Mouse (Mus musculus) stomach, embryonic 16.5 days (tissue): ENCODE data around the gene Bik. TPM values are rescaled to one million over a fixed set of nuclear protein-coding genes. Genes with fewer than 3 reads are reported as not detected.

Source experiments
- ATAC-seq: fragments of 200-750 bp; cut with Nextera tagmentation; 2 replicates; pipeline ENCODE4 v1.8.0; 2017; ENCODE audit warnings: moderate number of reproducible peaks, moderate TSS enrichment; ENCODE audit not compliant: insufficient read depth, low FRiP score
- H3K27ac ChIP-seq: fragments of 300-500 bp; sonication (generic); 2 replicates; pipeline ENCODE4 v1.5.1; 2014; ENCODE audit warnings: low read length
- H3K27me3 ChIP-seq: fragments of 300-500 bp; sonication (generic); 2 replicates; pipeline ENCODE4 v1.6.1; 2014; ENCODE audit warnings: low read length, control low read depth, mixed read lengths; ENCODE audit not compliant: control insufficient read depth, insufficient read depth
- H3K36me3 ChIP-seq: fragments of 300-500 bp; sonication (generic); 2 replicates; pipeline ENCODE4 v1.6.1; 2014; ENCODE audit warnings: low read length; ENCODE audit not compliant: control insufficient read depth, insufficient read depth
- H3K4me1 ChIP-seq: fragments of 300-500 bp; sonication (generic); 2 replicates; pipeline ENCODE4 v1.6.1; 2014; ENCODE audit warnings: low read length, control low read depth, mixed read lengths; ENCODE audit not compliant: control insufficient read depth, insufficient read depth
- H3K4me2 ChIP-seq: fragments of 300-500 bp; sonication (generic); 2 replicates; pipeline ENCODE4 v1.6.1; 2014; ENCODE audit warnings: low read depth, low read length, mixed read lengths
- H3K4me3 ChIP-seq: fragments of 300-500 bp; sonication (generic); replicated peaks from 2 replicates; pipeline ENCODE4 v1.5.1; 2014; ENCODE audit warnings: mild to moderate bottlenecking, low read length
- H3K9ac ChIP-seq: fragments of 300-500 bp; sonication (generic); 2 replicates; pipeline ENCODE4 v1.6.1; 2014; ENCODE audit warnings: low read length
- H3K9me3 ChIP-seq: fragments of 300-500 bp; sonication (generic); replicated peaks from 2 replicates; pipeline ENCODE4 v1.6.1; 2016; ENCODE audit warnings: low read length, control low read depth; ENCODE audit not compliant: control insufficient read depth
- WGBS: fragments of 180-500 bp; shearing (Covaris S2); extraction: QIAGEN DNeasy Blood & Tissue Kit; methylation state at CpG from one replicate; pipeline ENCODE4 v1.1.7; 2014; 5-methylcytosine and 5-hydroxymethylcytosine counted together
- polyA plus RNA-seq: library from polyadenylated mRNA; unstranded; fragments of >200 nt; fragmentation: Nextera tagmentation; extraction: Ambion mirVana; gene quantifications from 2 replicates; pipeline ENCODE4 v1.2.1, GENCODE M21; 2015

Gene Bik
- polyA plus RNA-seq, 1 experiment from 2014 or later: 7.0 TPM

DNA sequence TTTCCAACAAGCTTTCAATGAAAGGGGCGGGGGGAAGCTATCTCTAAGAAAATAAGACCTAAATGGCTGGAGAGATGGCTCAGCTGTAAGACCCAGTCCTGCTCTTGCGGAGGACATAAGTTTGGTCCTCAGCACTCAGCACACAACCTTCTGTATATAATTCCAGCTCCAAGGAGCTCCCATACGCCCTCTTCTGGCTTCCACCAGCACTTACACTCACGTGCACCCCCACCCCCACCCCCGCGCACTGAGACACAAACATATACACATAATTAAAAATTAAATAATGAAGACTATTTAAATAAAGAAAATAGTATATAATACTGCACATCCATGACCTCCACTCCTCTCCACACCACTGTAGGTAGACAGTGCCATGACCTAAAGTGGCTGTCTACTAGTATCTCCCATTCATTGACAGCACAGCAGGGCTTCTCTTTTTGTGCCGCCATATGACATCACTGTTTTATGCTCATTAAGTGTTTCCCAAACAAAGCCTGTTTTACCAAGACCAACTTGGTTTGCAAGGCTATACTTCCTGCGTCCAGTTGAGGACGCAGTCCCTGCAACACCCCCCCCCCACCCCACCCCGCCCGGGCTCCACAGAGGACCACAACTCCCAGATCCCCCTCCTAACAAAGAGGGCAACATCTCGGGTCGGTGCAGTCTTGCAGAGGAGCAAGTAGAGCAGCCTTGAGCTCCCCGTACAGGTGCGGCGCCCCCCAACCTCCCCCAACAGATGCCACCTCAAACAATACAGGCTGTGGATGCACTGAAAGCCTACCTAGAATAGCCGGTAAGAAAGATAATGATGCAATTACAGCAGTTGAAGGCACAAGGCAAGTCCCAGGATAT is 16.5 kb upstream of the Bik start:
- Histone ChIP-seq H3K36me3 (no peaks in the 10 kb centered on the region), H3K9me3 (no peaks in the 10 kb centered on the region), H3K4me2 (peak overlapping the region; percentile 83), H3K27me3 (no peaks in the 10 kb centered on the region), H3K4me3 (peak overlapping the region; percentile 58), H3K4me1 (peaks cover 6% of the 10 kb centered on the region; the same call in 1 of the 2 replicates), H3K27ac (peak overlapping the region; percentile 48; the same call in 1 of the 2 replicates), H3K9ac (peak overlapping the region; percentile 72)
- ATAC-seq: peak; percentile 59; the same call in 1 of the 2 replicates
- 25% methylated on average over 17 of the region's 17 CpGs for WGBS

DNA sequence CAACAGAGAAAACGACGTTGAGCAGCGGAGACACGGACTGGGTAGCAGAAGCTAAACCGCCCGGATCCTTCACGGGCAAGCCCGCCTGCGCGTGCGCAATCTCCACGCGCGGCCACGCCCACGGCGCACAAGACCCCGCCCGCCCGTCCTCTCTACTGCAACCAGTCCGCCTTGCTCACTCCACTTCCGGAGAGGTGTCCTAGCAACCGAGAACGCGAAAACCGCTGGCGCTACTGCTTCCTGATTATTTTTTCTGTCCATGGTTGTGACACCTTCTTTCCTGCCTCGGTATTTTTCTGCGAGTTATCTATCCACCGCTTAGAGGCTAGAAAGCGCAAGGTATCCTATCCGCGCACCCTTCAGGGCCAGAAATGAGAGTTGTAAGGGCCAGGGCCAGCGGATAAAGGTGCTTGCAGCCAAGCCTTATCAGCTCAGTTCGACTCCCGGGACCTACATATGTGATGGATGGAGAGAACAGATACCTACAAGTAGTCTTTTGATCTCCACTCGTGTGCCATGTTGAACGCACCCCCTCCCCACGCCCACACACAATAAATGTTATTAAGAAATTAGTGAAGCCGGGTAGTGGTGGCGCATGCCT is 15.8 kb upstream of the Bik start, which contains the start of gene Ttll1:
Gene Ttll1 (minus strand): TSS at position 89 of the 601 bp plus-strand sequence.
- H3K27ac ChIP-seq: peak within 1 kb of the TSS; percentile 48; the same call in 1 of the 2 replicates
- peak within 1 kb of the TSS; percentile 72 for H3K9ac ChIP-seq
- peak within 1 kb of the TSS; percentile 83 for H3K4me2 ChIP-seq
- no peaks in the 10 kb centered on the region for H3K36me3 ChIP-seq
- peaks cover 6% of the 10 kb centered on the region; the same call in 1 of the 2 replicates for H3K4me1 ChIP-seq
- no peaks in the 10 kb centered on the region for H3K27me3 ChIP-seq
- peak; percentile 96 for ATAC-seq
- peak within 1 kb of the TSS; percentile 58 for H3K4me3 ChIP-seq
- H3K9me3 ChIP-seq: no peaks in the 10 kb centered on the region
- 11% methylated on average over 41 of the region's 41 CpGs for WGBS

DNA sequence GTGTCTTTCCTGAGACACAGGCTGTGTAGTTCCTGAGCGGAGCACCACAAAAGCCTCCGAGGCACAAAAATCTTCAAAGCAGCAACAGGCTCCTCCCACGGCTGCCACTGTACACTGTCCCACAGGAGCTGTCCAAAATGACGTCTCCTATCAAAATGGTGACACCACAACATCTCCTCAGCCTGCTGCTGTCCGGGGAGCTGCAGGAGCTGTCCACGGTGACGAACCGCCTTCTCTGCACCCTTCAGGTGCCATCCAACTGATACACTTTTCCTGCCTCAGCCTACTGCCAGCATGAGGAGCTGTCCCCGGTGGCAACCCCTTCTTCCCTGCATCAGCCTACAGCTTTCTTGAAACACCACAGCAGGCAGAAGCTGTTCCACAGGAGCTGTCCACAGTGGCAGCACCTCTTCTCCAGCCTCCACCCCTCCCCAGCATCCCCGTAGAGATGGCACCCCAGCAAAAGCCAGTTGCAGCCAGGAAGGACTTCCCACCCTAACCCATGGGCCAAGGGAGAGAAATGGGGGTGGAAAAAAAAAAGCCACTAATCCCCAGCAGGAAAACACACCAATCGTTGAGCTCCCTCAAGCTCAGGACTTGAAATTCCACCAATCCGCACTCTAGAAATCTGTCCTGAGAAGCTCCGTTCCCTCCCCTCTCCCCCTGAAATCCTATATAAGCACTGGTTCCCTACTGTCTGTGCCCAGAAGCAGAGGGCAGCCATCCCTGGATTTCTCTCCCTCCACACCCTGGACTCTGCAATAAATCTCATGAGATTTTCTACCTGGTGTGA is 14.0 kb upstream of the Bik start:
- no peaks in the 10 kb centered on the region for H3K9me3 ChIP-seq
- no peaks in the 10 kb centered on the region for H3K27me3 ChIP-seq
- no peak overlapping the region for H3K9ac ChIP-seq
- WGBS: 65% methylated on average over 13 of the region's 13 CpGs
- no peak overlapping the region for H3K4me3 ChIP-seq
- no peak overlapping the region for H3K4me2 ChIP-seq
- H3K4me1 ChIP-seq: peaks cover 6% of the 10 kb centered on the region; the same call in 1 of the 2 replicates
- H3K27ac ChIP-seq: no peak overlapping the region
- no peaks in the 10 kb centered on the region for H3K36me3 ChIP-seq
- ATAC-seq: no peak

DNA sequence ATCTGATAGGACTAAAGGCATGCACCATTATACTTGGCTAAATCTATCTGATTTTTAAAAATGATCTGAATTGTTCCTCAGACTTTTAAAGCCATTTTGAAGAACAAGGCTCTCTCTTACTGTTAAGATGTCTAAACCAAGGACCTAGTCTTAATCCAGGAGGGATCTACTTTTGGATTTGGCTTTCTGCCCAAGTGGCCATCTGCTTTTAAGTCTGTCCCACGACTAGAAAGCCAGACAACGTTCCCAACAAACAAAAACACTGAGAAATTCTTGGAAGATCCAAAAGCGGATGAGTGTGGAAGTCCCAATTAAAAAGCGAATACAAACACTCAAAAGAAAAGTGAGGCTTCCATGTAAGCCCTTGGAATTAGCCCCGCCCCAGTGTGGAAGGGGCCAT is 11.6 kb upstream of the Bik start:
- no peak overlapping the region for H3K4me3 ChIP-seq
- no peak overlapping the region for H3K9ac ChIP-seq
- no peak overlapping the region for H3K4me2 ChIP-seq
- peaks cover 3% of the 10 kb centered on the region; the same call in 1 of the 2 replicates for H3K4me1 ChIP-seq
- no peak for ATAC-seq
- no peaks in the 10 kb centered on the region for H3K9me3 ChIP-seq
- H3K27ac ChIP-seq: no peak overlapping the region
- no peaks in the 10 kb centered on the region for H3K36me3 ChIP-seq
- 57% methylated on average over 5 of the region's 5 CpGs for WGBS
- H3K27me3 ChIP-seq: no peaks in the 10 kb centered on the region

DNA sequence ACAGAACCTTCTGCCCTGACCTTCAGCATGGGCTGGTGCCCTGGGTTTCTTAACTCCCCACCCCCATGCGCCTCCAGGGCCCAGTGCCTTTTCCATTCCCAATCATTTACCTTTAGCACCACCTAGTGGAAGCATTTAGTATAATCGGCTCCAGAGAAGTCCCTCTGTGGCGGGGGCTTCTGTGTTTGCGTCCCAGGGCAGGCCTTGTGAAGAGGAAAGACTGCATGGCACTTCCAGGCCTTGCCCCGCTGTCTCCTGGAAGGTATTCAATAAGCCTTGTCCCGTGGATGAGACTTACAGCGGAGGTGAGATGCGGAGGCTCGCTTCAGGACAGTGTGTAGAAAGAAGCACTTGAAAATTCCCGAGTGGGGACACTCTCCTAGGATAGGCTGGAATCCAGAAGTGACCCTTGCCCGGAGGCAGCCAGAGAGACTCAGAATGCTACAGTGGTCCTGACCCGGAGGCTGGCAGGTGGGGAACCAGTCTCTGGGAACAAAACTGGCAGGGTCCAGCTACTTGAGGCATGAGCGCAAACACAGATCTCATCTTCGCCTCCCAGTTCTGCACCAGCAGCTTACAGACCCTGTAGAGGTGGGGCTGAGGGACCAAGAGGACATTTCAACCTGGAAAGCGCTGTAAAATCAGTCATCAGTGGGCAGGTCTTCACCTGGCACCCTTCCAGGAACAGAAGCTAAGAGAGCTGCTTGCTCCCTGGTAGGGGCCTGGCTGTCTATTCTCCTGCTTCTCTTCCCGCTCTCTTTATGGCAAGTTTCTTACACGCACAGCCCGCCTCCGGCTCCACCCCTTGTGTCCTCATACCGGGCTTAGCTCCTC is 8.2 kb upstream of the Bik start:
- no peaks in the 10 kb centered on the region for H3K36me3 ChIP-seq
- H3K9ac ChIP-seq: peak overlapping the region; percentile 56
- no peaks in the 10 kb centered on the region for H3K27me3 ChIP-seq
- peak; percentile 45; the same call in 1 of the 2 replicates for ATAC-seq
- H3K9me3 ChIP-seq: no peaks in the 10 kb centered on the region
- peaks cover 4% of the 10 kb centered on the region; the same call in 1 of the 2 replicates for H3K4me1 ChIP-seq
- H3K4me2 ChIP-seq: 0 out of 2 replicates have a peak overlapping the region, but pooled peaks have one; percentile 27
- 30% methylated on average over 20 of the region's 20 CpGs for WGBS
- no peak overlapping the region for H3K27ac ChIP-seq
- no peak overlapping the region; the same call in 1 of the 2 replicates for H3K4me3 ChIP-seq

DNA sequence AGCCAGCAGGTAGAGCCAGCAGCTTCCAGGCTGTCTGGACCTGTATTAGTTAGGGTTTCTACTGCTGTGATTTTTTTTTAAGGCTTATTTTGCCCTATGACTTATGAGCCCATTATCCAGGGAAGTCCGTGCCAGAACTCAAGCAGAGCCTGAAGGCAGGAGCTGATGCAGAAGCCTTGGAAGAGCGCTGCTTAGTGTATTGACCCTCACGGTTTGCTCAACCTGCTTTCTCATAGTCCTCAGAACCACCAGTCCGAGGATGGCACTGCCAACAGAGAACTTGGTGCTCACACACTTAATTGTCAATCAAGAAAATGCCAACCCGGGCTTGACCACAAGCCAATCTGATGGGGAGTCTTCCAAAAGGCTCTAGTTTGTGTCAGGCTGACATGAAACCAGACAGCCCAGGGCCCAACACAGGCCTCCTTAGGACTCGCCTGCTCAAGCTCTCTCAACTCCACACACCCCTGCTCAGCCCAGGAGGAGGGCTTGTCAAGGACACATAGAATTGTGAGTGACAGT is 5.7 kb upstream of the Bik start:
- no peaks in the 10 kb centered on the region for H3K36me3 ChIP-seq
- H3K4me1 ChIP-seq: peaks cover 6% of the 10 kb centered on the region
- no peak overlapping the region for H3K4me2 ChIP-seq
- no peak overlapping the region for H3K4me3 ChIP-seq
- no peak overlapping the region for H3K27ac ChIP-seq
- no peaks in the 10 kb centered on the region for H3K9me3 ChIP-seq
- H3K27me3 ChIP-seq: peaks cover 10% of the 10 kb centered on the region
- 82% methylated on average over 6 of the region's 6 CpGs for WGBS
- ATAC-seq: no peak
- no peak overlapping the region for H3K9ac ChIP-seq

DNA sequence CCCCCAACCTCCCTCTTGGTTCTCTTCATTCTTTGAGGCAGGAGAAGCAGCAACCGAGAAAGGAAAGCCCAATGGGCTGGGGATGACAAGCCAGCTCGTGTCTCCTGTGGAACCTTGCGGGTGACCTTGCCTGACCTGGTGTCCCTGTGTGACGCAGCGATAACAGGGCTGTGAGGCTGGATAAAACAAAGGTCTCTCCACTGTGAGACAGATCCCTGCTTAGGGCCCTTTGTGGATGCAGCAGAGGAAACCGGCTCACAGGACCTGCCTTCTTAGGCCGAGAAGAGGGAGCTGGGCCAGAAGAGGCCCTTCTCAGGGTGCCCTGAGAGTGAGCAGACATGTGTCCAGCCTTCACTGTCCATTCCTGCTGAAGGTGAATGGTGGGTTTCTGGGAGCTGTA is 3.5 kb upstream of the Bik start:
- no peak for ATAC-seq
- no peak overlapping the region for H3K27ac ChIP-seq
- peaks cover 14% of the 10 kb centered on the region for H3K4me1 ChIP-seq
- no peak overlapping the region for H3K4me2 ChIP-seq
- H3K27me3 ChIP-seq: peaks cover 27% of the 10 kb centered on the region
- H3K9ac ChIP-seq: peak overlapping the region; percentile 14; the same call in 1 of the 2 replicates
- WGBS: 27% methylated on average over 7 of the region's 7 CpGs
- no peaks in the 10 kb centered on the region for H3K36me3 ChIP-seq
- no peak overlapping the region for H3K4me3 ChIP-seq
- H3K9me3 ChIP-seq: no peaks in the 10 kb centered on the region
